Mouse (Mus musculus) bone marrow macrophage, adult 2 months (primary cell): Measurements from ENCODE around the gene Gk5.

Experiments used
- CTCF ChIP-seq: IDR thresholded peaks from 2 replicates; pipeline ENCODE4 v1.5.1; 2012; ENCODE audit warnings: low read depth, mild to moderate bottlenecking, low read length, moderate library complexity
- POLR2A ChIP-seq: IDR thresholded peaks from 2 replicates; pipeline ENCODE4 v1.6.1; 2012; ENCODE audit warnings: mild to moderate bottlenecking, low read depth, low read length, borderline replicate concordance

- TF ChIP-seq POLR2A (no peak), CTCF (no peak)
Observed at GRCm38 (mm10) chr9:96112879-96113361, 6.2 kb upstream of the Gk5 start.
